Mouse (Mus musculus): ENCODE results near the gene Cd8a. TPM values are rescaled to one million over a fixed set of nuclear protein-coding genes. Genes with fewer than 3 reads are reported as not detected.
"Not testable (repeated sequence)": the region's sequence is repeated elsewhere in the genome, so short reads cannot be mapped to it uniquely, and the experiment has no call there.

The Cd8a gene
- polyA plus RNA-seq (2015; fragmentation: Nextera tagmentation; extraction: Ambion mirVana) = 1.5 and 12.2 TPM in 2 replicates

DNA sequence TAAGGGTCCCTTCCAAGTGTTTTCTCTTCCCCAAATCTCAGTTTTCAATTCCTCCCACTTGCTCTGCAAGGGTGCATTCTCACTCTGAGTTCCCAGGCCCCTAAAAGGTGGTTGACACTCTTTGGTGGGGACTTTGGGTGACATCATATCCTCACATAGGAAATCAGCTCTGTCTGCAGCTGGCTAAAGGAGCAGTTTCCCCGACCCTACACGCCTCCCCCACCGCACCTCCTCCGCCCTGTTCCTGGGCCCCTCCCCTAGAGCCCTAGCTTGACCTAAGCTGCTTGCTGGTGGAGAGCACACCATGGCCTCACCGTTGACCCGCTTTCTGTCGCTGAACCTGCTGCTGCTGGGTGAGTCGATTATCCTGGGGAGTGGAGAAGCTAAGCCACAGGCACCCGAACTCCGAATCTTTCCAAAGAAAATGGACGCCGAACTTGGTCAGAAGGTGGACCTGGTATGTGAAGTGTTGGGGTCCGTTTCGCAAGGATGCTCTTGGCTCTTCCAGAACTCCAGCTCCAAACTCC, at the start of gene Cd8a:
Gene Cd8a (plus strand): TSS at position 179 of the 527 bp plus-strand sequence.
- 0 out of 2 replicates have a peak, but pooled peaks have one; percentile 41 for ATAC-seq (replicated peaks; ENCODE audit: extremely low read depth, insufficient read depth, low FRiP score)
- Histone ChIP-seq H3K9me3 (replicated peaks; ENCODE audit: control insufficient read depth, low read length) (no peaks in the 10 kb centered on the region), H3K27ac (ENCODE audit: low read length) (no peak within 1 kb of the TSS), H3K27me3 (ENCODE audit: control insufficient read depth, insufficient read depth, low read length) (no peaks in the 10 kb centered on the region), H3K4me2 (ENCODE audit: low read depth, low read length) (no peak within 1 kb of the TSS), H3K4me1 (ENCODE audit: control insufficient read depth, insufficient read depth, low read length) (no peaks in the 10 kb centered on the region), H3K4me3 (ENCODE audit: low read length) (no peak within 1 kb of the TSS; the same call in 1 of the 2 replicates), H3K36me3 (ENCODE audit: control insufficient read depth, insufficient read depth) (no peaks in the 10 kb centered on the region), H3K9ac (ENCODE audit: low read length) (no peak within 1 kb of the TSS)
- 71% methylated on average over 14 of the region's 14 CpGs for WGBS

GRCm38 (mm10) chr6:71324816-71325215, 48.4 kb upstream of the Cd8a start:
- Histone ChIP-seq H3K9me3 (replicated peaks; ENCODE audit: control insufficient read depth, low read length) (no peaks in the 10 kb centered on the region), H3K36me3 (ENCODE audit: control insufficient read depth, insufficient read depth) (no peaks in the 10 kb centered on the region), H3K27ac (ENCODE audit: low read length) (no peak overlapping the region), H3K4me3 (ENCODE audit: low read length) (no peak overlapping the region), H3K9ac (ENCODE audit: low read length) (no peak overlapping the region), H3K27me3 (ENCODE audit: control insufficient read depth, insufficient read depth, low read length) (no peaks in the 10 kb centered on the region), H3K4me1 (ENCODE audit: control insufficient read depth, insufficient read depth, low read length) (no peaks in the 10 kb centered on the region), H3K4me2 (ENCODE audit: low read depth, low read length) (no peak overlapping the region)
- WGBS = 83% methylated on average over 9 of the region's 9 CpGs
- no peak for ATAC-seq (replicated peaks; ENCODE audit: extremely low read depth, insufficient read depth, low FRiP score)

DNA sequence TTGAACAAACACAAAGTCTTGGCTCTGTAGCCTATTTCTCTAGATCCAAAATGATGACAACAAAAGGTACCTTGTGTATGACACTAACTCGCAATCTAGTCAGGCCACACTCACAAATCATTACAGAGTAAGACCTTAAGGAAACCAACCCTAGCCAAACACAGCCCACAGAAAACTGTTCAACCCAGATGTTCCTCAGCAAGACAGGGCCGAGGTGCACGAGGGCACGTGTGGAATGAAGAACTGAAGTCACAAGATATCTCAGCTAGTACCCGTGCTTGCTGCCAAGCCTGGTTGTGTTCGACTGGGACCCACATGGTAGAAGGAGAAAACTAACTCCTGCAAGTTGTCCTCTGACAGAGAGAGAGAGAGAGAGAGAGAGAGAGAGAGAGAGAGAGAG, 43.3 kb upstream of the Cd8a start:
- Histone ChIP-seq H3K27ac (ENCODE audit: low read length) (no peak overlapping the region), H3K27me3 (ENCODE audit: control insufficient read depth, insufficient read depth, low read length) (no peaks in the 10 kb centered on the region), H3K9me3 (replicated peaks; ENCODE audit: control insufficient read depth, low read length) (no peaks in the 10 kb centered on the region), H3K4me2 (ENCODE audit: low read depth, low read length) (no peak overlapping the region), H3K4me3 (ENCODE audit: low read length) (no peak overlapping the region), H3K4me1 (ENCODE audit: control insufficient read depth, insufficient read depth, low read length) (no peaks in the 10 kb centered on the region), H3K36me3 (ENCODE audit: control insufficient read depth, insufficient read depth) (no peaks in the 10 kb centered on the region), H3K9ac (ENCODE audit: low read length) (no peak overlapping the region)
- WGBS = 74% methylated on average over 6 of the region's 6 CpGs
- ATAC-seq (replicated peaks; ENCODE audit: extremely low read depth, insufficient read depth, low FRiP score) = no peak

- Histone ChIP-seq H3K36me3 (ENCODE audit: control insufficient read depth, insufficient read depth) (no peaks in the 10 kb centered on the region), H3K4me3 (ENCODE audit: low read length) (no peak overlapping the region), H3K4me2 (ENCODE audit: low read depth, low read length) (no peak overlapping the region), H3K4me1 (ENCODE audit: control insufficient read depth, insufficient read depth, low read length) (no peaks in the 10 kb centered on the region), H3K9me3 (replicated peaks; ENCODE audit: control insufficient read depth, low read length) (no peaks in the 10 kb centered on the region), H3K9ac (ENCODE audit: low read length) (no peak overlapping the region), H3K27me3 (ENCODE audit: control insufficient read depth, insufficient read depth, low read length) (no peaks in the 10 kb centered on the region), H3K27ac (ENCODE audit: low read length) (no peak overlapping the region)
- ATAC-seq (replicated peaks; ENCODE audit: extremely low read depth, insufficient read depth, low FRiP score) = no peak
- WGBS = 71% methylated on average over 7 of the region's 7 CpGs
Measured at GRCm38 (mm10) chr6:71330486-71330885, 42.7 kb upstream of the Cd8a start.

GRCm38 (mm10) chr6:71331491-71331890, 41.7 kb upstream of the Cd8a start:
- not testable (repeated sequence) for H3K27me3 ChIP-seq (ENCODE audit: control insufficient read depth, insufficient read depth, low read length); H3K4me2 ChIP-seq (ENCODE audit: low read depth, low read length); H3K9me3 ChIP-seq (replicated peaks; ENCODE audit: control insufficient read depth, low read length); H3K9ac ChIP-seq (ENCODE audit: low read length); H3K27ac ChIP-seq (ENCODE audit: low read length); H3K36me3 ChIP-seq (ENCODE audit: control insufficient read depth, insufficient read depth); H3K4me3 ChIP-seq (ENCODE audit: low read length); H3K4me1 ChIP-seq (ENCODE audit: control insufficient read depth, insufficient read depth, low read length); ATAC-seq (replicated peaks; ENCODE audit: extremely low read depth, insufficient read depth, low FRiP score)
- 88% methylated on average over 1 of the region's 4 CpGs for WGBS

GRCm38 (mm10) chr6:71332236-71332965, 40.8 kb upstream of the Cd8a start:
- no peak overlapping the region for H3K4me2 ChIP-seq (ENCODE audit: low read depth, low read length)
- H3K9me3 ChIP-seq (replicated peaks; ENCODE audit: control insufficient read depth, low read length) = no peaks in the 10 kb centered on the region
- ATAC-seq (replicated peaks; ENCODE audit: extremely low read depth, insufficient read depth, low FRiP score) = no peak
- H3K4me3 ChIP-seq (ENCODE audit: low read length) = no peak overlapping the region
- no peak overlapping the region for H3K9ac ChIP-seq (ENCODE audit: low read length)
- H3K4me1 ChIP-seq (ENCODE audit: control insufficient read depth, insufficient read depth, low read length) = no peaks in the 10 kb centered on the region
- H3K27ac ChIP-seq (ENCODE audit: low read length) = no peak overlapping the region
- no peaks in the 10 kb centered on the region for H3K36me3 ChIP-seq (ENCODE audit: control insufficient read depth, insufficient read depth)
- 78% methylated on average over 11 of the region's 11 CpGs for WGBS
- no peaks in the 10 kb centered on the region for H3K27me3 ChIP-seq (ENCODE audit: control insufficient read depth, insufficient read depth, low read length)

GRCm38 (mm10) chr6:71333031-71333430, 40.2 kb upstream of the Cd8a start:
- no peak overlapping the region for H3K4me2 ChIP-seq (ENCODE audit: low read depth, low read length)
- H3K9ac ChIP-seq (ENCODE audit: low read length) = no peak overlapping the region
- no peaks in the 10 kb centered on the region for H3K36me3 ChIP-seq (ENCODE audit: control insufficient read depth, insufficient read depth)
- no peaks in the 10 kb centered on the region for H3K9me3 ChIP-seq (replicated peaks; ENCODE audit: control insufficient read depth, low read length)
- no peak for ATAC-seq (replicated peaks; ENCODE audit: extremely low read depth, insufficient read depth, low FRiP score)
- peak overlapping the region; percentile 39; the same call in 1 of the 2 replicates for H3K27ac ChIP-seq (ENCODE audit: low read length)
- H3K27me3 ChIP-seq (ENCODE audit: control insufficient read depth, insufficient read depth, low read length) = no peaks in the 10 kb centered on the region
- H3K4me3 ChIP-seq (ENCODE audit: low read length) = no peak overlapping the region
- H3K4me1 ChIP-seq (ENCODE audit: control insufficient read depth, insufficient read depth, low read length) = no peaks in the 10 kb centered on the region
- WGBS = 61% methylated on average over 3 of the region's 3 CpGs

DNA sequence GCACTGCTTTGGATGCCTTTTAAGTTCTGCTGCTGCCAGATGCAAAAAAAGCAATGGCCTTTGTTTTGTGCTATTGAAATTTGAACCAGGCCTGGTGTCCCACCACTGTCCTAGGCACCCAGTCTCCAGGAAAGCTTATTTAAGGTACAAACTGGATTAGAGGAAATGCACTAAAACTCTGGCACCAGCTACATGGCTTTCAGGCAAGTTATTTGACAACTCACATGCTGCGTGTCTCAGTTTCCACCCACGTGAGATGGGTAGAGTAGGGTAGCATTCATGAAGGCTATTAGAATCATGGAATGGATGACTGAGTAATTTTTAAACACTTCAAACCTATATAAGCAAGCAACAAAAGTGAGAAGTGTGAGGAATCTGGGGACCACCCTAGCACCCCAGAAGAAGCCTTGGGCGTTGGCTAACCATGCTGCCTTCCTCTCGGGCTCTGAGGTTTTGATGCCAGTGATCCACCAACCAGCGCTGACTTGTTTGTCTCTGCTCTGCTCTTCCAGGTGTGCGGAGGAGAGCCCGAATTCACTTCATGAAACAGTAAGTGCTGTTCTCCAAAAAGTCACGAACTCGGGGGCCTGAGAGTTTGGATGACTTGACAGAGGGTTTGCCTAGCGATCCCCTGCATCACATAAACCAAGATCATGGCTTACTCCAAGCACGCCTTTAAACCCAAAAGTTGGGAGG, 39.5 kb upstream of the Cd8a start:
- Histone ChIP-seq H3K27ac (ENCODE audit: low read length) (peak overlapping the region; percentile 39; the same call in 1 of the 2 replicates), H3K9ac (ENCODE audit: low read length) (no peak overlapping the region), H3K4me2 (ENCODE audit: low read depth, low read length) (no peak overlapping the region), H3K36me3 (ENCODE audit: control insufficient read depth, insufficient read depth) (no peaks in the 10 kb centered on the region), H3K27me3 (ENCODE audit: control insufficient read depth, insufficient read depth, low read length) (no peaks in the 10 kb centered on the region), H3K4me1 (ENCODE audit: control insufficient read depth, insufficient read depth, low read length) (no peaks in the 10 kb centered on the region), H3K9me3 (replicated peaks; ENCODE audit: control insufficient read depth, low read length) (no peaks in the 10 kb centered on the region), H3K4me3 (ENCODE audit: low read length) (no peak overlapping the region)
- WGBS = 89% methylated on average over 11 of the region's 11 CpGs
- no peak for ATAC-seq (replicated peaks; ENCODE audit: extremely low read depth, insufficient read depth, low FRiP score)

- Histone ChIP-seq H3K9me3 (replicated peaks; ENCODE audit: control insufficient read depth, low read length) (no peaks in the 10 kb centered on the region), H3K9ac (ENCODE audit: low read length) (no peak overlapping the region), H3K27ac (ENCODE audit: low read length) (no peak overlapping the region), H3K36me3 (ENCODE audit: control insufficient read depth, insufficient read depth) (no peaks in the 10 kb centered on the region), H3K4me3 (ENCODE audit: low read length) (no peak overlapping the region), H3K4me1 (ENCODE audit: control insufficient read depth, insufficient read depth, low read length) (no peaks in the 10 kb centered on the region), H3K27me3 (ENCODE audit: control insufficient read depth, insufficient read depth, low read length) (no peaks in the 10 kb centered on the region), H3K4me2 (ENCODE audit: low read depth, low read length) (no peak overlapping the region)
- 0 out of 2 replicates have a peak, but pooled peaks have one; percentile 29 for ATAC-seq (replicated peaks; ENCODE audit: extremely low read depth, insufficient read depth, low FRiP score)
- 95% methylated on average over 8 of the region's 8 CpGs for WGBS
Measured at GRCm38 (mm10) chr6:71337666-71338065, 35.6 kb upstream of the Cd8a start.
